Mouse (Mus musculus): ENCODE measurements around the gene Zfp592. TPM values are rescaled to one million over a fixed set of nuclear protein-coding genes. Genes with fewer than 3 reads are reported as not detected.
"Not testable (repeated sequence)": the region's sequence is repeated elsewhere in the genome, so short reads cannot be mapped to it uniquely, and the experiment has no call there.

Gene Zfp592
- 10 to 100 TPM; 21.2 to 31.7 (median 26.4) TPM for total RNA-seq (2022)

- peak; percentile 63 for DNase-seq
Observed at GRCm38 (mm10) chr7:80992980-80993833, at the start of gene Zfp592. Gene Zfp592, plus strand, starts transcription at chr7:80993681.

GRCm38 (mm10) chr7:80947445-80948350, 45.8 kb upstream of the Zfp592 start, which contains the start of gene Sec11a:
Gene Sec11a, minus strand, starts transcription at chr7:80947780.
- DNase-seq, result peak; percentile 91

- no peak for DNase-seq
Observed at GRCm38 (mm10) chr7:80951461-80951860, 42.0 kb upstream of the Zfp592 start.

DNA sequence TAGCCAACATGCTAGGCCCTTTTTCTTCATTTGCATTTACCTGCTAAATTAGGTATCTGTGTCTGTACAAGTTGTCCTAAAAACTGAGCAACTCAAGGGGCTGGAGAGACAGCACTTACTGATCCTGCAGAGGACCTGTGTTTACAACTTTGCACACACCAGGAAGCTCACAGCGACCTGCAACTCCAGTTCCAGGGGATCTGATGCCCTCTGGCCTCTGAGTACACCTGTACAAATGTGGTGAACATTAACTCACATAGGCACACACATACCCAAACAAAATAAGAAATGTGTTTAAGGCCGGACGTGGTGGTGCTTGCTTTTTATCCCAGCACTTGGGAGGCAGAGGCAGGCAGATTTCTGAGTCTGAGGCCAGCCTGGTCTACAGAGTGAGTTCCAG, 41.3 kb upstream of the Zfp592 start:
- no peak for DNase-seq

GRCm38 (mm10) chr7:80954251-80954650, 39.2 kb upstream of the Zfp592 start:
- no peak for DNase-seq

GRCm38 (mm10) chr7:80956891-80957290, 36.6 kb upstream of the Zfp592 start:
- no peak for DNase-seq

DNA sequence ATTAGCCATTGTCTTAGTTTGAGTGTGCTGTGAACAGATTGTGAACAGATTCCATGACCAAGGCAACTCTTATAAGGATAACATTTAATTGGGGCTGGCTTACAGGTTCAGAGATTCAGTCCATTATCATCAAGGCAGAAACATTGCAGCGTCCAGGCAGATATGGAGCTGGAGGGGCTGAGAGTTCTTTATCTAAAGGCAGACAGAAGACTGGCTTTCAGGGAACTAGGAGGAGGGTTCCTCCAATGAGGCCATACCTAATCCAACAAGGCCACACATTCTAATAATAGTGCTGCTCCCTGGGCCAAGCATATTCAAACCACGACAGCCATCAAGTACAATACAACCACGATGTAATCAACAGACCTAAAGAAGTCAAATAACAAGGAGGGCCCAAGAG, 34.5 kb upstream of the Zfp592 start:
- no peak for DNase-seq

GRCm38 (mm10) chr7:80962799-80963198, 30.7 kb upstream of the Zfp592 start:
- no peak for DNase-seq

- DNase-seq, result peak; percentile 30
Observed at GRCm38 (mm10) chr7:80970913-80971312, 22.6 kb upstream of the Zfp592 start.

DNA sequence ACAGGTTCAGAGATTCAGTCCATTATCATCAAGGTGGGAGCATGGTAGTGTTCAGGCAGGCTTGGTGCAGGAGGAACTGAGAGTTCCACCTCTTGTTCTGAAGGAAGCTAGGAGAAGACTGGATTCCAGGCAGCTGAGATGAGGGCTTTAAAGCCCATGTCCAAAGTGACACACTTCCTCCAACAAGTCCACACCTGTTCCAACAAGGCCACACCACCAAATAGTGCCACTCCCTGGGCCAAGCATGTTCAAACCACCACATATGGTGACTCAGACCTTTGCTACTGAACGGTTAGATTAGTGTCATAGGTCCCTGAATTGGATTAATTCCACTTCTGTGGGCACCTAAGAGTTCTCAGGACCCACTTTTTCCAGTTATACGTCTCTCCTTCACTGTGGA, 22.1 kb upstream of the Zfp592 start:
- no peak for DNase-seq

GRCm38 (mm10) chr7:80972082-80972481, 21.4 kb upstream of the Zfp592 start:
- no peak for DNase-seq

DNA sequence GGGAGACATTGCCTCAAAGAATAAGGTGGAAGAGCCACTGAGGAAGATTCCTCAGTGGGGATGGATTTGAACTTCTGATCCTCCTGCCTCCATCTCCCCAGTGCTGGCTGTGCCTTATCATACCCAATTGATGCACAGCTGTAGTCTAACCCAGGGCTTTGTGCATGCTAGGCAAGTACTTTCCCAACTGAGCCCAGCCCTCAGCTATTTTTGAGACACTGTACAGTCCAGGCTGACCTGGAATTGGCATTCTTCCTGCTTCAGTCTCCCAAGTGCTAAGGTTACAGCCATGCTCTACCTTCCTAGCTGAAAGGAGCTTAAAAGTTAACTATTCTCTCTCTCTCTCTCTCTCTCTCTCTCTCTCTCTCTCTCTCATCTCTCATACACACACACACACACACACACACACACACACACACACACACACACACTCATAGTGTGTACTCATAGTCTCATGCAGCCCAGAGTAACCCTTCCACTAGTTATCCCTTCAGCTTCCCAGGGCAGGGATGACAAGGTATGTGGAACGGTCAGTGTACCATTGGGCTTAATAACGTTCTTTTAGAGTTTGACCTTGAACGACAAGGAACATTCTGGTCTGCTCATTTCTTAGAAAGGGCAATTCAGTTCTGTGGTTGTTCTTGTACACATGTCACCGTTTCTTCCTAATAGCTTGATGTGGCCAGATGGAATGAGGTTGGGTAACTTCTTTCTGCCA, 20.4 kb upstream of the Zfp592 start:
- DNase-seq, result not testable (repeated sequence)

DNA sequence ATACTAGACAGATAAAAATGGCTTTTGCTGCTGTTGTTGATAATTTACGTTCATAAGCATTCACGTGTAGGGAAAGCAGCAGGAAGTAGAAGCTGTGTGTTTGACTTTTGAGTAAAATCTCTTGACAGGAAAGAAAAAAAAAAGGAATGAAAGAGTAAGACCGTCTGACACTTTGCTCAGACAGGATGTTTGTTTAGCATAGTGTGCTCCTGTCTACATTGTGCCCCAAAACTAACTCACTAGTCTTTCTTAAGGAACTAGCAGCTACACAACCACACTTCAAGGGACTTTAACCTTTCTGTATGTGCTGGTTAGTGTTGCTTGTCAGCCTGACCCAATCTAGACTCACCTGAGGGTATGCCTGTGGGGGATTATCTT, 19.9 kb upstream of the Zfp592 start:
- not testable (repeated sequence) for DNase-seq

DNA sequence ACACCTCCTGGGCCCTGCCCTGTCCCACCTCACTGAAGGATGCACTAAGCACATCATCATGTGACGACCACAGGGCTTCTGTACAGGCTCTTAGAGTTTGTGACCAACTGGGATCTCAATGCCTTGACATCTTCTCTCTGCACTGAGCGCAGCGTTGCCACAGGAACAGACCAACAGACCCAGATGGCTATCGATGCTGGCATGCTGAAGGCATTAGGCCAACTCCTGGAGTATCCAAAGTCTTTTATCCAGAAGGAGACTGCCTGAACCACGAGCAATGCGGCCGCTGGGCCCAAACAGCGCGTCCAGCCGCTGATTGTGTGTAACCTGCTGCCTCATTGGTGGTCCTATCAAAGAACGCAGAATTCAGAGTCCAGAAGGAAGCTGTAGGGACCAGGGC, 12.9 kb upstream of the Zfp592 start:
- no peak for DNase-seq

GRCm38 (mm10) chr7:80986458-80987187, 6.9 kb upstream of the Zfp592 start:
- no peak for DNase-seq

GRCm38 (mm10) chr7:80987805-80988625, 5.5 kb upstream of the Zfp592 start:
- no peak for DNase-seq

DNA sequence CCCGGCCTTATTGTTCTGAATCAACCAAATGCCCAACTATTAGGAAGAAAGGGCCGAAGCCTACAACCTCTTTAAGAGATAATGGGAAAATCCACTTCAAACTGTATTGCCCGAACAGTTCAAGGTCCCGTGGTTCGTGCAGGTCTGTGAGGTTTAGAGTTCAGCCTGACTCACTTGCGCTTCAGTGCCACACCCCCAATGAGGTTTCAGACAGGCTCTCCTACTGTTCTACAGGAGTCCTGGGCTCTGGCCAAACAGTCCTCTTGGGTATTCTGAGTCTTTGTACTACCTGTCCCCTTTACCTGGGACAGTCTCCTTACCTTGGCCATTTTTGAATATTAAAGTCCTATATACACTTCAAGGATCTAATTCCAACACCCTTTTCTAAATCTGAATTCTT, 3.2 kb upstream of the Zfp592 start:
- DNase-seq, result no peak

GRCm38 (mm10) chr7:80991589-80991988, 1.9 kb upstream of the Zfp592 start:
- no peak for DNase-seq

DNA sequence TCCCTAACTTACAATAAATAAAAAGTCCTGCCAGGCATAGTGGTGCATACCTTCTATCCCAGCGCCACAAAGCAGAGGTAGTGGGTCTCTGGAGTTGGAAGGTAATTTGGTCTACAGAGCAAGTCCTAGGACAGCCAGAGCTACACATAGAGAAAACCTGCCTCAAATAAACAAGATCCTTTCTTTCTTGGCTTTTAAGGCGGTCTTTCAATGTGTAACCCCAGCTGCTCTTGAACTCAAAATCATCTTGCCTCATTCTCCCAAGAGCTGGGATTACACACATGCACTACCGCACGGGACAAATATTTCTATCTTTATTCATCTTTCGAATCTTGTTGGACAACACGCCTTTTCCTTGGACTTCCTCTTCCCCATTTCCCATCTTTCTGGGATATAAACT, 1.4 kb upstream of the Zfp592 start:
- DNase-seq, result no peak

GRCm38 (mm10) chr7:80992631-80992979, 876 bp upstream of the Zfp592 start:
- DNase-seq, result peak; percentile 23

Measured in adrenal gland, adult 8-10 months (tissue).